In genomic region chr9:53899836-53900235, GRCm38 (mm10) we compare ENCODE assay signal across 19 mouse cellular contexts. TPM values are rescaled to one million over a fixed set of nuclear protein-coding genes. Genes with fewer than 3 reads are reported as not detected.
A peak's percentile ranks its signal among the peaks of the same experiment; 100 is the strongest.
DNase-seq lines count a peak whose midpoint lies in the region; ATAC-seq and TF ChIP-seq lines count a peak whose summit lies in the region.
"Had no signal": no experiment of that assay in that cellular context is flagged by ENCODE, and none has a peak within 500 bp of the region (broad histone marks: within the 10 kb centered on the region; RNA-seq: fewer than 3 reads in every experiment).

No protein-coding gene starts in this region.

- peak; percentile 13 for DNase-seq in cerebellum, adult 11 months
- DNase-seq in cerebellum, adult 8-10 months = no peak
- DNase-seq in layer of hippocampus, adult 11-12 months (ENCODE audit: low spot score) = peak; percentile 65
- DNase-seq in layer of hippocampus, adult 9-10 months (ENCODE audit: low spot score) = no peak
- peak; percentile 36 for DNase-seq in cerebellum, adult 9-10 months
- DNase-seq in layer of hippocampus, adult 2 months (ENCODE audit: low spot score in 2 of 2) = peak in 1 of 2 experiments; percentile 68
- DNase-seq in urinary bladder, postnatal 10 days (ENCODE audit: low spot score) = no peak
- DNase-seq: gastrocnemius, postnatal 10 days; kidney, postnatal 10 days; spleen, adult 18-20 months; thymus, postnatal 36 days had no signal

- no peak for TF ChIP-seq CTCF in layer of hippocampus, adult 2 months (conservative IDR thresholded peaks at IDR 0.05)

- no peak for ATAC-seq in activated CD4-positive, CD25-positive, alpha-beta regulatory T cell, adult 4 months
- ATAC-seq: intestine, embryonic 16.5 days; Patski had no signal

- peak overlapping the region; percentile 86 for H3K27ac ChIP-seq in layer of hippocampus, adult 2 months
- H3K27ac ChIP-seq: heart, embryonic 10.5 days; stomach, postnatal 0 days had no signal

- H3K4me3 ChIP-seq in layer of hippocampus, adult 2 months = no peak overlapping the region
- H3K4me3 ChIP-seq: erythroblast, embryonic 14.5 days; heart, embryonic 10.5 days had no signal

RNA-seq across cellular contexts. Expression of gene Sln, which starts 49.9 kb away (rescaled TPM):
- under 1 TPM; 0.37 to 0.64 TPM for total RNA-seq in layer of hippocampus, adult 2 months (2021)
- not detected for polyA plus RNA-seq in activated CD4-positive, CD25-positive, alpha-beta regulatory T cell, adult 4 months (2017; shearing (Covaris generic))
- total RNA-seq: left cerebral cortex, postnatal 10 days had no signal
- polyA plus RNA-seq: erythroblast, embryonic 14.5 days; midbrain, embryonic 11.5 days; Patski had no signal

Comparison
In these comparisons a context has a peak if more than half of its experiments do, and no peak if none do; other contexts are left out.
1. DNase-seq: peak in cerebellum, adult 11 months (single experiment), layer of hippocampus, adult 11-12 months (single experiment) and cerebellum, adult 9-10 months (single experiment); none in cerebellum, adult 8-10 months (single experiment), layer of hippocampus, adult 9-10 months (single experiment) and urinary bladder, postnatal 10 days (single experiment).